Mouse (Mus musculus) embryo, embryonic 10.5 days (tissue): ENCODE measurements around the gene Bcl2l12.
A peak's percentile ranks its signal among the peaks of the same experiment; 100 is the strongest.
"Not testable (repeated sequence)": the region's sequence is repeated elsewhere in the genome, so short reads cannot be mapped to it uniquely, and the experiment has no call there.

ENCODE experiments used
- DNase-seq: peaks from one replicate; pipeline ENCODE4 v3.0.0-alpha.2; 2015; ENCODE audit warnings: low spot score

Gene Bcl2l12

DNA sequence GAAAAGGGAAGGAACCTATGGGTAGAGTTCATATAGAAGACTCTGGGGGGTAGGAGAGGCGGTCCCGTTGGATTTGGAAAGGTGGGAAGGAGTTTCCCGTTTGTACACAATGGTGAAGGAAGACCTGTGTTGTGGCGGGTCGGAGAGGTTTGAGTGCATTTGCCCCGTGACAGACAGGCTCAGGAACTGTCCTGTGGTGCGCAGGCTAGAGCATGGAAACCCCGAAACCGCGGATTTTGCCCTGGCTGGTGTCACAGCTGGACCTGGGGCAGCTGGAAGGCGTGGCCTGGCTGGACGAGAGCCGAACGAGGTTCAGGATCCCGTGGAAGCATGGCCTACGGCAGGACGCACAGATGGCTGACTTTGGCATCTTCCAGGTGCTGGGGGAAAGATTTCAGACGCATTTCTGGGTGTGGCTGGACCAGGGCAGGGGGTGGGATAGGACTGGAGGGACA is at the start of gene Bcl2l12:
Gene Bcl2l12 (minus strand): TSS at position 212 of the 455 bp plus-strand sequence.
- peak; percentile 59 for DNase-seq

- no peak for DNase-seq
Measured at GRCm38 (mm10) chr7:45047491-45047890, 49.0 kb upstream of the Bcl2l12 start.

GRCm38 (mm10) chr7:45046853-45047350 is 48.4 kb upstream of the Bcl2l12 start:
- no peak for DNase-seq

DNA sequence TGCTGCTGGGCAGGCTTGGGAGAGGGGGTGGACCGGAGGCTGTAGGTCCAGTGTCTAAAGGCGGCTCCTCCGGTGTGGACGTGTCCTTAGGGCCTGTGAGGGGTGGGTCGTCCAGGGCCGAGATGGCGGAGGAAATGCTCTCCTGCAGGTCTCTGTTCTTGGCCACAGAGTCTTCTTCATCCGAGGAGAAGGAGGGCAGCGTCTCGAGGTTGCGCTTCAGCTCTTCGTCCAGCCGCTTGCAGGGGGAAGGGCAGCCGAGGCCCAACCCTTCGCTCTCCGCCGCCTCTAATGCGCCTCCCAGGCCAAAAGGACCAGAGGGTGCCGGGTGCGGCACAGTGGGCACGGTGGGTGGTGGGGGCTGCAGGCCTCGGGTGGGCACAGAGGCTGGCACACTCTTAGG is 47.2 kb upstream of the Bcl2l12 start:
- DNase-seq = no peak

DNA sequence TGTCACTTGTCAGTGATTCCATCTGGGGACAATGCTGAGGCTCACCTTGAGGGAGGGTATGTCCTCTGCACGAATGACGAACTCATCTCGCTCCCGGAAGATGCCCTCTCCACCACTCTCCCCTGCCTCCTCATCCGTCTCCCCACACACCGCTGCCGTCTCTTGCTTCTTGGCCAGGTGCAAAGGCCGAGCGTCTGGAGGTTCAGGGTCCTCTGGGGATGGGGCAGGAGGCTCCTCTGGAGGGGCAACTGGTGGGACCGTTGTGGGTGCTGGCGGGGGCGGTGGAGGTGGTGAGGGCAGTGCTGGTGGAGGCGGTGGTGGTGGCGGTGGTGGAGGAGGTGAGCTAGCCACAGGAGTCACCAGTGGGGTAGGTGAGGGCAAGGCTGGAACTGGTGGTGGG is 44.8 kb upstream of the Bcl2l12 start:
- DNase-seq = no peak

DNA sequence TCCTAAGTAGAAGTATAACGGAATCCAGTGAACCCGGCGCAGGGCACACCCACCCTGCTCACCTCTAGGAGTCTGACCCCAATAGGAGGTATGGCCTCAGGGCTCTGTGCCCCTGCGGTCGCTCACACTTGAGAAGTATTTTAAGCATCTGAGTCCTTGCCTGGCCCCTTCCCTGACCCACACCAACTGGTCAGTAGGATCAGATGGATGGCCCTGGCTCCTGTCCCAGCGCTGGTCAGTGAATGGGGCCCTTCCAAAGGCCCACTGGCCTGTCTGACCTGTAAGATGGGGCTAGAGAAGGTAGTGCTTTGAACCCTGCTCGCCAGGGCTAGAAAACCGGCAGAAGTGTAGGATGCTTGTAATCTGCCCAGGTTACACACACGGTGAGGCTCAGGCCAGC is 42.3 kb upstream of the Bcl2l12 start:
- no peak for DNase-seq

DNA sequence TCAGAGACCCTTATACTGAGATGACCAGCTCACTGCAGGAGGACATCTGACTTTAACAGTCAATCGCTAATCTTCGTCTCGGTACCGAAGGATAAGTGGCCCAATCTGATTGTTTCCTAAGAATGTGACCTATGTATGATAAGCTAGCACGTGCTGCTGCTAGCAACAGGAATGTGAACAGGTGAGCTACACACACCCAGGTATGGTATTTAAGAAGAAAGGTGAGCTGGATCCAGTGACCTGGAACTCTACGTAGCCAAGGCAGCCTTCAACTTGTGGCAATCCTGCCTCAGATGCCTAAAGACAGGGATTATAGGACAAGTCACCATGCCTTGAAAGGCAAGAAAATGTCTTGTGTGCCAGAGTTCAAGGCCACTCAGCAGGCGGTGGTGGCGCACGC is 39.9 kb upstream of the Bcl2l12 start:
- DNase-seq = no peak

DNA sequence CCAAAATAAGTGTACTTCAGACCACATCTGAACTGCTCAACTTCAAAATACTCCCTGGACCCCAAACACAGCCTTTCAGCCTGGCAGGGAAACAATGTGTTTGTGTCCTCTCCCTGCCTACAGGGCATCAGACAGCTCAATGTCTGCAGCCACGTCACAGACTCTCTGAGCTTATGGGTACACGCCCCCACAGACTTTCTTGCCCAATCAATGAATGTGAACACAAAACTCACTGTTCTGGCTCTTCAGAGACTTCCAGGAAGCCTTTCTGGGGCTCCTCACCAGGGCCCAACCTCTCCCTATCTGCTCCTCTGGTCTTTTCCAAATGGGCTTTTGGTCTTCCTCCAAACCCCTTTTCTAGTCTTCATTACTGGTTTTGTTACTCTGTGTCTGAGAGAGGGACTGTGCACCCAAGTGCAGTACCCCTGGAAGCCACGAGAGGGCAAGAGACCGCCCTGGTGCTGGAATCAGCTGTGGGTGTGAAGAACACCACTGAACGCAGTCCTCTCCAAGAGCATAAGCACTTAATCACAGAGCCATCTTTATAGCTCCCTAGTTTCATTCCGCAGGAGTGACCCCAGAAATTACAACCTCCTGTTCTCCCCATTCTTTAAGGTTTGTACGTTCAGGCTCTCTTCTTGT is 39.3 kb upstream of the Bcl2l12 start:
- DNase-seq = peak; percentile 68

DNA sequence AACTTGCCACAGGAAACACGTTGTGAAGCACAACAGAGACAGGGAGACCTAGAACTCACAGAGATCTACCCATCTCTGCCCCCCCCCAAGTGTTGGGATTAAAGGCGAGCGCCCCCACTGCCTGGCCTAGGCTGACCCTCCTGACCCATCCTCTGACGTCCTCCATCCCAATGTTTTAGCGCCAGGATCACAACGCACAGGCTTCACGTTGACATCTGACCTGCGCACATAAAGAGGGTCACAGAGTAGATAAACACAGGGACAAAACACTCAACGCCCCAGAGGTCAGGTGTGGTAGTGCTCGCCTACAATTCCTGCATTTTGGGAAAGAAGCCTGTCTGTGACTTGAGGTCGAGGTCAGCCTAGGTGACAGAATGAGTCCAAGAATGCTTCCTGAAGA is 38.2 kb upstream of the Bcl2l12 start:
- no peak for DNase-seq

- DNase-seq = no peak
Measured at GRCm38 (mm10) chr7:45035631-45036030, 37.1 kb upstream of the Bcl2l12 start.

- no peak for DNase-seq
Measured at GRCm38 (mm10) chr7:45033722-45034359, 35.3 kb upstream of the Bcl2l12 start.

DNA sequence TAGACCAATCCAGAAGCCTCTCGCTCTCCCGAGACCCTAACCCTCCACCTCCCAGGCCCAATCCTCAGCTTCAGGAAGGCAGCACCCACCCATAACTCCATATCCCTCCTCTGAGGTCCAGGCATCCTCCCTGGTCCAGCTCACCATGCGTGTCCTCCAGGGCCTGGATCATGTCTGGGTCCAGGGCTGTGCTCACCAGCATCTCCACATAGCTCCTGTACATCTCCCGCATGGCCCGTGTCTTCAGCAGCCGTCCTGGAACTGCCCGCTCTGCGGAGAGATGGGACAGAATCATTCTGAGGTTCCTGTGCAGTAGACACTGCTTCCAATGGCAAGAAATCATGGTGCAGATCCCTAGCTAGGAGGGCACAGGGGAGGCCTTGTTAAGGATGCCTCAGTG is 32.3 kb upstream of the Bcl2l12 start:
- no peak for DNase-seq

- DNase-seq = no peak
Measured at GRCm38 (mm10) chr7:45029995-45030394, 31.5 kb upstream of the Bcl2l12 start.

GRCm38 (mm10) chr7:45028351-45028750 is 29.8 kb upstream of the Bcl2l12 start:
- no peak for DNase-seq

DNA sequence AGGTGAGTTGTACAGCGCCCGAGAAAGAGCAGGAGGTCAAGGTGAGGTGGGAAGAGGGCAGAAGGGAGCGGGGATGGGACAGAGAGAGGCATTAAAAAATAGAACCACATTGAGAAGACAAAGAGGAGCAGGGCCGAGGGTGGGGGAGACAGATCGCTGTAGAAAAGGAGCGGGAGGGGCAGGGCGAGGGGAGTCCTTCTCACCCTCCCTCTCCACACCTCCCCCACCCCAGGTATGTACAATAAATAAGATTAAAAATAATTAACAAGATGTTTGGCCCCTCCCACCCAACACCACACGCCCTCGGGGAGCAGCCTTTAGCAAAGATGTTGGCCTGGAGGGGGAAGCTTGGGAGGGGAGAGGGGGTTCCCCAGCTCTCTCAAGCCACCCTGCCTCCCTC is 29.2 kb upstream of the Bcl2l12 start:
- no peak for DNase-seq

GRCm38 (mm10) chr7:45026256-45026655 is 27.7 kb upstream of the Bcl2l12 start:
- DNase-seq = no peak

DNA sequence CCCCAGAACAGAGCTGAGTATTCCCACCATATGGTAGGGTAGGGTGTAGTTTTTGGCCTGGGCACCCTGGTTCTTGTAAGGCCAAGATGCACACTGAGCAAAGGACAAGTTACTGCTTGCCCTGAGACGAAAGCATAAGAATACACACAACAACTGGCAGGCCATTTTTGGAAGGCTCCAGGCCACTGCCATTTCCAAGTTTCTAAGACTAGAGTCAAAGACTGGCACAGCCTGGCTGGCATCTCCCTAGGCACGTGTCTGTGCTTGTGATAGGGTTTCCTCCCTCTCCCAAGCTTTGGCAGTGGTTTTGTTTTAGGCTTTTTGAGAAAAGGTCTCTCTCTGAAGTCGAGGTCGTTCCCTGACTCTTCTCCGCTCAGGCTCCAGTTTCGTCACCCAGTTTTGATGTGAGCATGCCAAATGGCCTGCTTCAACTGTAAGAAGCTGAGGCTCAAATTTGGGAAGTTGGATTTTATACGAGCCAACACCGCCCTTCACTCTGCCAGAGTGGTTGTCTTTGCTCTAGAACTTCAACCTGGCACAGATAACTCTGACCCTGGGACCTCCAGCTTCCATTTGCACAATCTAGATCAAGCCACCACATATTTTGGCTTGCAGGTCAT is 27.2 kb upstream of the Bcl2l12 start:
- DNase-seq = no peak

GRCm38 (mm10) chr7:45024281-45025248 is 26.1 kb upstream of the Bcl2l12 start:
- no peak for DNase-seq

- not testable (repeated sequence) for DNase-seq
Measured at GRCm38 (mm10) chr7:45023711-45024110, 25.2 kb upstream of the Bcl2l12 start.

- DNase-seq = no peak
Measured at GRCm38 (mm10) chr7:45020225-45020624, 21.7 kb upstream of the Bcl2l12 start.

GRCm38 (mm10) chr7:45019031-45019571 is 20.6 kb upstream of the Bcl2l12 start:
- peak; percentile 45 for DNase-seq
